Mouse (Mus musculus) macrophage (primary cell): Measurements from ENCODE around the gene Osbpl9. TPM values are rescaled to one million over a fixed set of nuclear protein-coding genes. Genes with fewer than 3 reads are reported as not detected.

Experiments
- H3K27ac ChIP-seq: fragments of 350-480 bp; formaldehyde crosslinking; 2 replicates; pipeline ENCODE4 v1.9.0; 2021
- H3K36me3 ChIP-seq: fragments of 350-480 bp; formaldehyde crosslinking; 2 replicates; pipeline ENCODE4 v1.9.0; 2021; ENCODE audit errors: inconsistent target
- H3K4me3 ChIP-seq: fragments of 350-480 bp; formaldehyde crosslinking; 2 replicates; pipeline ENCODE4 v1.9.0; 2021; ENCODE audit errors: inconsistent target
- H3K79me2 ChIP-seq: fragments of 350-480 bp; formaldehyde crosslinking; 2 replicates; pipeline ENCODE4 v1.9.0; 2021; ENCODE audit errors: inconsistent target
- WGBS: methylation state at CpG from one replicate; pipeline ENCODE4 v1.1.7; 2026; ENCODE audit warnings: inconsistent platforms; ENCODE audit not compliant: missing documents; 5-methylcytosine and 5-hydroxymethylcytosine counted together
- polyA plus RNA-seq: library from polyadenylated mRNA; stranded (reverse); fragments of 250-400 nt; gene quantifications from 3 replicates; pipeline ENCODE4 v1.2.4, GENCODE M21; 2018; ENCODE audit warnings: inconsistent platforms

The Osbpl9 gene
- polyA plus RNA-seq, 1 experiment from 2014 or later: 146 TPM

DNA sequence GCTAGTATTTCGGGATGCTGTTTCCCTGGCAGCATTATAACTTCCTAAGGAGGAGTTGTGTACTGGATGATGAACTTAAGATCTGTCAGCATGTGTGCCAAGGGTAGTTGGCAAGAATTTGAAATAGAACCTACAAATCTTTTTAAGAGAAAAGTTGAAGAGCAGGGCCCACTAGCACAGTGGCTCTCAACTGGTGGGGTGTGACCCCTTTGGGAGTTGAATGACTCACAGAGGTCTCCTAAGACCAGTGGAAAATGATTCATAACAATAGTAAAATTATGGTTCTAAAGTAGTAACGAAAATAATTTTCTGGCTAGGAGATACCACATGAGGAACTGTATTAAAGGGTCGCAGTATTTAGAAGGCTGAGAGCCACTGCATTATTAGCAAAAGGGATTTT, 67.1 kb downstream of the Osbpl9 start:
- H3K79me2 ChIP-seq: peaks cover 26% of the 10 kb centered on the region; the same call in 1 of the 2 replicates
- no peak overlapping the region for H3K27ac ChIP-seq
- no peaks in the 10 kb centered on the region; the same call in 1 of the 2 replicates for H3K36me3 ChIP-seq
- WGBS: 67% methylated on average over 3 of the region's 3 CpGs
- no peak overlapping the region for H3K4me3 ChIP-seq

DNA sequence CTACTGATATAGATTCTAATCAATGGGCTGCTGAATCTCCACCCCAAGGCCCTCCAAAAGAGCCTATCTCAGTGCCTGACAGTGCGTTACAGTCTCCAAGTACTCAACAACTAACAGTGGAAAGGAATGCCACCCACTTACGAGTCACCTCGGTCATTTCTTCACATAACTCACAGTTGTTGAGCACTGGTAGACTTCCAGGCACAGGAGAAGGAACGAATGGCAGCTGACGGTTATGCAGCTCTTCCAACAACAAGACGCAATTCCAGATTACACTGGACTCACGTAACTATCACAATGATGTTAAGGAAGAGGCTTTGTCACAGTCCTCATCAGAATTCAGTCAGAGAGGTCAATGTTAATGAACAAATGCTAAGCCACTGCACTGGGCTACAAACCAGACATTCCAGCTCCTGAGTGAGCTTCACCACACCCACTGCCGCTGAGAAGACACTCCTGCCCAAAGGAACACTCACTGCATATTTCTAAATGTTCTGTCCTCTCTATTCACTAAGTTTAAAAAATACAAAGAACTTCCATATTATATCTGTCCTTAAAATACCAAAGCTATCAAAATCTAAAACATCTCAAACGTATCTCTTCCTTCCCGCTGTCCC, 70.7 kb downstream of the Osbpl9 start:
- Histone ChIP-seq H3K27ac (no peak overlapping the region), H3K79me2 (peaks cover 3% of the 10 kb centered on the region; the same call in 1 of the 2 replicates), H3K4me3 (no peak overlapping the region), H3K36me3 (no peaks in the 10 kb centered on the region; the same call in 1 of the 2 replicates)
- WGBS: 93% methylated on average over 9 of the region's 10 CpGs

DNA sequence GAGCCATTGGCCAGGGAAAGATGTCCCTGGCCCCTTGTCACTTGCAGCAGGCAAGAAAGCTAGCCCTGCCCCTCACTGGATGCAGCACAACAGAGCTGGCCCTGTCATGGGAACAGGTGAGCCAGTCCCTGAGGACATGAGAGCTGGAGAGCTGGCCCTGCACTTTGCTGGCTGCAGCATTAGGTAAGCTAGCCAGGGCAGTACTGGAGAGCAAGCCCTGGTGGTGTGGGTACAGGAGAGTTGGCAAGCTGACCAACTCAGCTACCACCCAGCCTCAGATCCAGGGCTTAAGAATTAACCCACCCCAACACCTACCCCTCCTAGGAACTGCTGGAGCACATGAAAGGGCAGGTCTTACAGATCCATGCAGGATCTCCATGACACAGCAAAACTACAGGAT, 73.1 kb downstream of the Osbpl9 start:
- no peaks in the 10 kb centered on the region; the same call in 1 of the 2 replicates for H3K79me2 ChIP-seq
- no peaks in the 10 kb centered on the region; the same call in 1 of the 2 replicates for H3K36me3 ChIP-seq
- no peak overlapping the region for H3K4me3 ChIP-seq
- H3K27ac ChIP-seq: no peak overlapping the region

DNA sequence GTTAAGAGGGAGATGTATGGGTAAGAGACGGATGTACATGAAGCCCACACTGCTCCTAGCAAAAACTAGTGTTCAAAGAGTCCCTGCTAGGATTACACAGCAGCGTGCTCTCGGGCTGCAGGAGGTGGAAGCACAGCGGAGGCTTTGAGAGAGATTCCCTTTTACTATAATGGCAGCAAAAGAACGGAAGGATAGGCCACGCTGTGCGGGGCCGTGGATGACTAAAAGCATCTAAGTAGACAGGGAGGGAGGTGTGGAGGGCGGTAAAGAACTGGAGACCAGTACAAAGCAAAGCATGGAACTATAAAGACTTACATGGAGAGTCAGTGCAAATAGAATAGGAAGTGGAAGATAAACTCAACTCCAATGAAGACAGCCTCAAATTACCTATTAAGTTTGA, 74.1 kb downstream of the Osbpl9 start:
- Histone ChIP-seq H3K4me3 (no peak overlapping the region), H3K79me2 (no peaks in the 10 kb centered on the region; the same call in 1 of the 2 replicates), H3K27ac (no peak overlapping the region), H3K36me3 (no peaks in the 10 kb centered on the region; the same call in 1 of the 2 replicates)
- WGBS: 90% methylated on average over 9 of the region's 9 CpGs

DNA sequence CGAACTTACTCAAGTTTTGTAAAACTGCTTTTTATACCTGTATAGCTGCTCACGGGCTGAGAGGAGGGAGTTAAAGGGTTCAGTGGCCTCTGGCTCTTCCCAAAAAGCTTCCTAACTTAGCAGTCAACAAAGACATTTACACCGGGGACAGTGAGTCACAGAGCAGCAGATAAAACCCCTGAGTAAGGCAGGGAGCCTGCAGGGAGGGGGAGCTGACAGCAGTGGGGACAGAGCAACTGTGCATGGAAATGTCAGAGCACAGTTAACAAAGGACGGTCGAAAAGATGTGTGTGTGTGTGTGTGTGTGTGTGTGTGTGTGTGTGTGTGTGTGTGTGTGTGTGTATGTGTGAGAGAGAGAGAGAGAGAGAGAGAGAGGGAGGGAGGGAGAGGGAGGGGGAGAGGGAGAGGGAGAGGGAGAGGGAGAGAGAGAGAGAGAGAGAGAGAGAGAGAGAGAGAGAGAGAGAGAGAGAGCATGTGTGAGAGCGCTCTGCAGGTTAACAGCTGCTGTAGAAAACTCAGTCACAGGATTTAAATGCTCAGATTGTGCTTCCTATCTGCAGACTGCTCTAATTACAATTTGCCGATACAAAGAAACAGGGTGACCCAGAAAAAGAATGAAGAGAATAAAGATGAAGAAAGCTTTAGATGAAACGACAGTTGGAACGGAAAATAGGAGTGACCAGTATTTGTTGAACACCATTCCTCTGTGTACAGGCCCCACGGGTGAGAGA, 75.1 kb downstream of the Osbpl9 start:
- Histone ChIP-seq H3K36me3 (no peaks in the 10 kb centered on the region), H3K79me2 (no peaks in the 10 kb centered on the region; the same call in 1 of the 2 replicates), H3K27ac (no peak overlapping the region), H3K4me3 (no peak overlapping the region)
- 92% methylated on average over 7 of the region's 10 CpGs for WGBS

DNA sequence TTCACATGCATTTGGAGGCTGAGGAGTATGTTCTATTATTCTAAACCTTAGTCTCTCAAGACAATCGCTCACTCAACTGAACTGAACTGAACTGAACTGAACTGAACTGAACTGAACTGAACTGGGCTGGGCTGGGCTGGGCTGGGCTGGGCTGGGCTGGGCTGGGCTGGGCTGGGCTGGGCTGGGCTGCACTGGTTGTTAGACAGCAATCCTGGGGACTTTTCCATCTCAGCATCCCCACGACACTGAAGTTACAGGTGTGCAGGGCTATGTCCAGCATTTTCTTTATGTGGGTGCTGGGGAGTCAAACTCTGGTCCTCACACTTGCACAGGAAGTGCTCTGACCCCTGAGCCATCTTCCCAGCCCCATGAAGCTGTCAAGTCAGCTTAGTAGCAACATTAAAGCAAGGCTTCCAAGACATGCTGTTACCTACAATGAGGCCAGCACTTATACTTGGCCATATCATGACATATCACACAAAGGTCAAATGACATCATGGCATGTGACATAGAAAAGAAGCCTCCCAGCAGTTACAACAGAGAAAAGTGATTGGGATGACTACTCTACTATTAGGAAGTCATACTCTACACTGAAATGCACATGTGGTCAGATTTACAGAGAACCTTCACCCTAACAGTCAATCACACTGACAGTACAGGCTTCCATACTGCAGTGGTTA, 76.2 kb downstream of the Osbpl9 start:
- Histone ChIP-seq H3K4me3 (no peak overlapping the region), H3K27ac (no peak overlapping the region), H3K79me2 (peaks cover 3% of the 10 kb centered on the region; the same call in 1 of the 2 replicates), H3K36me3 (no peaks in the 10 kb centered on the region)
- 92% methylated on average over 2 of the region's 2 CpGs for WGBS

DNA sequence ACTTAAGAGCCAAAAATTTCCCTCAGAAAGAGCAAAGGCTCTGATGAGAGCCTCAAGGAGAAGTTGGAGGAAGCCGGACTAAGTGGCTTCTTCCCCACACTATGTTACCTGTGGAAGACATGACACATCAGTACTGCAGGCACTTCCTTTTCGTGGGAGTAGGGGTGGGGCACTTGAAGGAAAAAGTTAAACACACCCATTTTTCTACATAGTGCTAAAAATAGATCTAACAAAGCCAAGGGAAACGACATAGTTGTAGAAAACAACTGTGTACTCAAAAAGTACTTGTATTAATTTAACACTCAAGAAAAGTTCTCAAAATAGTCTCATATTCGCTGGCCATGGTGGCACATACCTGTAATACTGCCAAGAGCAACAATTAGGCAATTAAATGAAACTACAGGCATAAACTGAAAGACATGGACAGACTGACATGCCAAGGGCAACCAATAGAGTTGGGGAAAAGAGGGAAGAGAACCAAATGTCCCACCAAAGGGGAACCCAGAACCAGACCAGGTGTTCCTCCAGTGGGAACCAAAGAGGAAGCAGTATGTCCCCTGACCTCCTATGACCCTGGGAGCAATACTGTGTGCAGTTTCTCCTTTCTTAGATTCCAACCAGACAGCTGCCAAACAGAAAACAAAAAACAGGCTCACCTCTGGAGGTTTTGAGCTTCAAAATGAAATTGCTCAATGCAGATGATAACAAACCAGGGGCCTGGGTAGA, 79.1 kb downstream of the Osbpl9 start:
- WGBS: 30% methylated on average over 4 of the region's 4 CpGs
- no peaks in the 10 kb centered on the region for H3K36me3 ChIP-seq
- peaks cover 12% of the 10 kb centered on the region; the same call in 1 of the 2 replicates for H3K79me2 ChIP-seq
- H3K4me3 ChIP-seq: no peak overlapping the region
- H3K27ac ChIP-seq: no peak overlapping the region

DNA sequence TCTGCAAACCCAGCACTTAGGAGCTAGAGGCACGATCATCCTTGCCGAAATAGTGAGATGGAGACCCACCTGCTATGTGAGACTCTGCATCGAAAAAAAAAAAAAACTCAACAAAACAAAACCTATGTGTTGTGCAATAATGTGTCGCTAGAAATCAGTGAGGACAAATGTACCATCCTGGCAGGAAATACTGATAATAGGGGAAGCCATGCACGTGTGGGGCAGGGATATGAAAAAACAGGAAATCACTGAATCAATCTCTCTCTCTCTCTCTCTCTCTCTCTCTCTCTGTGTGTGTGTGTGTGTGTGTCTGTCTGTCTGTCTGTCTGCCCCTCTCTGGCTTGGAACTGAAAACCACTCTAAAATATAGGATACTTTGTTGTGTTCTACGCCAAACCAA, 81.3 kb downstream of the Osbpl9 start:
- H3K27ac ChIP-seq: no peak overlapping the region
- H3K4me3 ChIP-seq: no peak overlapping the region
- no peaks in the 10 kb centered on the region for H3K36me3 ChIP-seq
- WGBS: 36% methylated on average over 6 of the region's 6 CpGs
- peaks cover 29% of the 10 kb centered on the region for H3K79me2 ChIP-seq

DNA sequence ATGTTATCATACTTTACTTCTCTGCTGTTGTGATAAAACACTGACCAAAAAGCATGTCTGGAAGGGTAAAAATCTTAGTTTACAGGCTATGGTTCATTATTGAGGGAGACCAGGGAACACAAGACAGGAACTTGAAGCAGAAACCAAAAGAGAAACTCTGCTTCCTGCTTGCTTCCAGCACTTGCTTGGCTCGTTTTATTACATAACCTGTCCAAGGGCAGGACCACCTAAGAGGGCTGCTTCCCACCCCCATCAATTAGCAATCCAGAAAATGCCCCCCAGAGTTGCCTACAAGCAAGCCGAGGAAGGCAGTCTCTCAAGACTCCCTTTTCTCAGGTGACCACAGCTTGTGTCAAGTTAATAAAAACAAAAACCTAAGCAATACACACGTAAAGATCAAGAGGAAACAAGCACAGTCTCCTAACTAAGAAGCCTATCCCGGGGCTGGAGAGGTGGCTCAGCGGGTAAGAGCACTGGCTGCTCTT, 82.4 kb downstream of the Osbpl9 start:
- Histone ChIP-seq H3K27ac (peak overlapping the region; percentile 41), H3K4me3 (no peak overlapping the region), H3K36me3 (no peaks in the 10 kb centered on the region), H3K79me2 (peaks cover 40% of the 10 kb centered on the region)
- 15% methylated on average over 5 of the region's 5 CpGs for WGBS

DNA sequence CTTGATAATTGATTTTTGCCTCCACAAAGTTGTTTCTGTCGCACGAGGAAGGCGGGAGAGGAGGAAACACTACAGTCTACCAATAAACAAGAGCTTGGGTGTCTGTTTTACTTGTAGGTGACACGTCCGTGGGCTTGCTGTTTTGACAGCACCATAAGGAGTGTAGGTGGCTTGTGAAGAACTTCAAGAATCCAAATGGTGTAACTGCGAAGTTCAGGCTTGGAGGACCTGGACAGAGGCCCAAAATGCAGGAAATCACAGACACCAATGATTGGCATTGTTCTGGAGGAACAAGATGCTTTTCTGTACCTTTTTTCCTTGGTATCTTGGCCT, 83.8 kb downstream of the Osbpl9 start:
- H3K36me3 ChIP-seq: no peaks in the 10 kb centered on the region
- peaks cover 54% of the 10 kb centered on the region for H3K79me2 ChIP-seq
- WGBS: 7% methylated on average over 6 of the region's 6 CpGs

DNA sequence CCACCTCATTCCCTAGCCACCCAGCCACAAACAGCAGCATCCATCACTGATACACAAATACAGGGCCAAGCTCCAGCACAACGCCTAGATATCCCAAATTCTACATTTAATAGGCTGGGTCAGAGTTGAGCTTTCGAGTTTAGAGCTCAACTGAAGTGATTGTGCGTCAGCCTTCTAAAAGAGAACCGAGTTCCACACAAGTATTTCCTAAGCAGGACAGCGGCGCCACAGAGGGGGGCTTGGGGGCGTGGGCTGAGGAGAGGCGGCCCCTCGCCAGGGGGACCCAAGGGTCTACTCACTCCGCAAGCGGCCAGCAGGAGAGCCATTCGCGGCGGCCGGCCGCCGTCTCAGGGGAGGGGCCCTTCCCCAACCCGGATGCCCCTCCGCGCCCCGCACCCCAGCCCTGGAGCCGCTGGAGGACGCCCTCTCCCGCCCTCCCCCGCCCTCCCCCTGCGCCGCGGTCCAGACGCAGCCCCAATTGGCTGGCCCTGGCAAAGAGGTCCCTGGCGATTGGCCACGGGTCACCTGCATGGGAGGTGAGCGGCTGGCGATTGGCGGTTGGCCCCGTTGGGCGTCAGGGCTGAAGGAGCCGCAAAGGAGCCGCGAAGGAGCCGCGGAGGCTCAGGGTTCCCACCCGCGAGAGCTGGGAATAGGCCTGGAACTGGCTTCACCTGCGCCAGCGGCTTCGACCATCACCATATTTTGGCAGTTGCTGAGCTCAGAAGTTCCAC, 84.3 kb downstream of the Osbpl9 start:
- Histone ChIP-seq H3K36me3 (no peaks in the 10 kb centered on the region), H3K79me2 (peaks cover 59% of the 10 kb centered on the region), H3K4me3 (peak overlapping the region; percentile 66), H3K27ac (peak overlapping the region; percentile 71)
- 1% methylated on average over 35 of the region's 46 CpGs for WGBS

More for the DNA sequence above, 83.8 kb downstream of the Osbpl9 start:
- Histone ChIP-seq H3K27ac (peak overlapping the region; percentile 41), H3K4me3 (peak overlapping the region; percentile 38)

DNA sequence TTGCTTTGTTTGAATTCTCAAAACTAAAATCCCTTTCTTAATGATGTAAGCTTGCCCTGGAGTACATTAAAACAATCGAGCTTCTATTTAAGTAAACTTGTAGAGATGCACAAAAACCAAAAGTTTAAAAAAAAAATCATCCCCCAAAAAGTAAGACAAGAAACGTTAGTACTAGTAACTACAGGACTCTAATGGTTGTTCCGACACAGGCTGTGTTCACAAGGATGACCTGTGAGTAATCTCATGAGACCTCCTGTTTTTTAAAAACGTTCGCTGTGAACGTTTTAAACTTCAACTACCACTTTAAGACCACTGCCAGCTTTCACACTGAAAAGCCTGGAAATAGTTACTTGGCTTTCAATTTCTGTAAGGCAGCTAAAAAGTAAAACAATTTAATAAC, 85.1 kb downstream of the Osbpl9 start:
- peak overlapping the region; percentile 71 for H3K27ac ChIP-seq
- WGBS: 6% methylated on average over 6 of the region's 6 CpGs

DNA sequence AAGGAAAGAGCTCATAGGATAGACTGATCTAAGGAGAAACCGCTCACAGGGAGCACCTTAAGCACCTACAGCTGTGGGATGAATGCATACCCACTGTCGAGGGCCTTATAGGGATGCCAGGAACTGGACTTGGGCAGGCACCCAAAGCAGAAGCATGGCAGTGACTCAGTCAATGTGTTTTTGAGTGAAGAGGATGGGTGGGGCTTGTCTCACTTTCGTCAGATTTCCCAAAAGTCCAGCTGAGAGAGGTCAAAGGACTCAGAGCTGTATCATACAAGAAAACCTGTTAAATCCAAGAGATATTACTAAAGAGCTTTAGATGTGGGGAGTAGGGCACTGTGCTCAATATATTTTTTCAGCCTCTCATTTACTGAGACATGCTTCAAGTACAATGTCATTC, 85.6 kb downstream of the Osbpl9 start:
- Histone ChIP-seq H3K79me2 (peaks cover 71% of the 10 kb centered on the region), H3K4me3 (peak overlapping the region; percentile 66; the same call in 1 of the 2 replicates), H3K36me3 (no peaks in the 10 kb centered on the region), H3K27ac (peak overlapping the region; percentile 71)
- WGBS: 35% methylated on average over 3 of the region's 3 CpGs

More for the DNA sequence above, 85.1 kb downstream of the Osbpl9 start:
- Histone ChIP-seq H3K79me2 (peaks cover 67% of the 10 kb centered on the region), H3K36me3 (no peaks in the 10 kb centered on the region), H3K4me3 (peak overlapping the region; percentile 66)

DNA sequence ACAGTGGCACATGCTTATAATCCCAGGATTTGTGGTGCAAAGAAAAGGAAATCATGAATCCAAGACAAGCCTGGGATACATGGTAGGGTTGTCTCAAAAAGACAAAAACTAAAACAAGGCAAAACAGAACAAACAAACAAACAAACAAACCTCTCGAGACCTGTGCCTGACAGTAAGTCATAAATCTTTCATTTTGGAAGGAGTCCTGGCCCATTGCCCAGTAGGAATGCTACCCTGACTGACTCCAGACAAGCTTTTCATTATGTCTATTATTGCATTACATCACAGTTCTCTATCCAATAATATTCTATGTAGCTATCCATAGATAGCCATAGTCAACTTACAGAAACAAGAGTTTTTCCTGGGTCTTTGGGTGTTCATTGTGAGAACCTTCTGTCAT, 86.3 kb downstream of the Osbpl9 start:
- Histone ChIP-seq H3K79me2 (peaks cover 76% of the 10 kb centered on the region), H3K36me3 (no peaks in the 10 kb centered on the region), H3K4me3 (no peak overlapping the region), H3K27ac (no peak overlapping the region)
- 78% methylated on average over 1 of the region's 1 CpGs for WGBS
